Mouse (Mus musculus) ES-Bruce4 (cell line): ENCODE data around the gene Tm6sf2. TPM values are rescaled to one million over a fixed set of nuclear protein-coding genes. Genes with fewer than 3 reads are reported as not detected.

Experiments used
- H3K27ac ChIP-seq: 2 replicates; pipeline ENCODE4 v1.5.1; 2012; ENCODE audit warnings: low read length, inconsistent platforms; ENCODE audit not compliant: insufficient read depth
- H3K27me3 ChIP-seq: 2 replicates; pipeline ENCODE4 v1.6.1; 2012; ENCODE audit warnings: mild to moderate bottlenecking, low read length, inconsistent platforms; ENCODE audit not compliant: control insufficient read depth, poor library complexity, insufficient read depth, severe bottlenecking
- H3K36me3 ChIP-seq: 2 replicates; pipeline ENCODE4 v1.6.1; 2012; ENCODE audit warnings: inconsistent platforms, mild to moderate bottlenecking, low read length, moderate library complexity; ENCODE audit not compliant: control insufficient read depth, poor library complexity, insufficient read depth, severe bottlenecking
- H3K4me1 ChIP-seq: one replicate; pipeline ENCODE4 v1.8.1; 2011; ENCODE audit warnings: low read length; ENCODE audit not compliant: control insufficient read depth, insufficient read depth
- H3K4me3 ChIP-seq: 2 replicates; pipeline ENCODE4 v1.5.1; 2011; ENCODE audit warnings: low read depth, mild to moderate bottlenecking, low read length
- H3K9ac ChIP-seq: 2 replicates; pipeline ENCODE4 v1.6.1; 2012; ENCODE audit warnings: low read depth, mild to moderate bottlenecking, inconsistent platforms; ENCODE audit not compliant: poor library complexity, severe bottlenecking
- H3K9me3 ChIP-seq: replicated peaks from 2 replicates; pipeline ENCODE4 v1.6.1; 2012; ENCODE audit warnings: mild to moderate bottlenecking, low read length, inconsistent platforms; ENCODE audit not compliant: control insufficient read depth, poor library complexity, insufficient read depth, severe bottlenecking
- CTCF ChIP-seq: IDR thresholded peaks from one replicate; pipeline ENCODE4 v1.8.1; 2011; ENCODE audit warnings: low read depth, low read length
- EP300 ChIP-seq: IDR thresholded peaks from 2 replicates; pipeline ENCODE4 v1.6.1; 2011; ENCODE audit warnings: low read depth, low read length; ENCODE audit not compliant: insufficient read depth
- POLR2A ChIP-seq: IDR thresholded peaks from one replicate; pipeline ENCODE4 v1.8.1; 2011; ENCODE audit warnings: low read length; ENCODE audit not compliant: insufficient read depth
- polyA plus RNA-seq: library from polyadenylated mRNA; stranded (reverse); fragments of >200 nt; gene quantifications from 2 replicates; pipeline ENCODE4 v1.2.4, GENCODE M21; 2011; ENCODE audit warnings: low read depth; ENCODE audit not compliant: missing spikeins, insufficient read depth, insufficient read length

Gene Tm6sf2
- 0.99 and 1.4 TPM in 2 replicates for polyA plus RNA-seq

DNA sequence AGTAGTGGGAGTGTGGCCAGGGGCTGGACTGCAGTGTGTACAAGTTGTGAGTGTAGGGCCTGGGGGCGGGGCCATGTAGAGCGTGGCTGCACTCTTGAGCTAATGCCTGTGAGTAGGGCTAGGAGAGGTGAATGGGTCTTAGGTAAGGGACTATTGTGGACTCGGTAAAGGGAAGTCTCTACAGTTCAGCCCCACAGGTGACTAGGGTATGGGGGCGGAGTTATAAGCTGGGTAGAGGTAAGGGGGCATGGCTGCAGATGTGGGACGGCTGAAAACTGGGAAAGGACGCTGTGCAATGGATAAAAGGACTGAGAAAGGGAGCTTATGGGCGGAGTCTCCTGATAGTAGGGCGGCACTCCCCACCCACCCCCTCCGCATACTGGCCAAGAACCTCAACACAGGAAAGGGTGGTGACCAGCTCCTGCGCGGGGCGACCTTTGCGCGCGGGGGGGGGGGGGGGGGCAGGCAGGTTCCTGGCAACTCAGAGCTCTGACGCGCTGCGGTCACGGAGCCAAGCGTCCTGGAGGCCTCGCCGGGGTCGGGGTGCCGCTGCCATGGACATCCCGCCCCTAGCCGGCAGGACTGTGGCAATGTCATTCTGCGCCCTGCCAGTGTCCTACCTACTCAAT is at the start of gene Tm6sf2:
Gene Tm6sf2 (plus strand): TSS at position 484 of the 629 bp plus-strand sequence.
- Histone ChIP-seq H3K4me3 (peak within 1 kb of the TSS; percentile 41), H3K27ac (no peak within 1 kb of the TSS)
- no peak for TF ChIP-seq EP300
- no peak for TF ChIP-seq CTCF
- TF ChIP-seq POLR2A = no peak

DNA sequence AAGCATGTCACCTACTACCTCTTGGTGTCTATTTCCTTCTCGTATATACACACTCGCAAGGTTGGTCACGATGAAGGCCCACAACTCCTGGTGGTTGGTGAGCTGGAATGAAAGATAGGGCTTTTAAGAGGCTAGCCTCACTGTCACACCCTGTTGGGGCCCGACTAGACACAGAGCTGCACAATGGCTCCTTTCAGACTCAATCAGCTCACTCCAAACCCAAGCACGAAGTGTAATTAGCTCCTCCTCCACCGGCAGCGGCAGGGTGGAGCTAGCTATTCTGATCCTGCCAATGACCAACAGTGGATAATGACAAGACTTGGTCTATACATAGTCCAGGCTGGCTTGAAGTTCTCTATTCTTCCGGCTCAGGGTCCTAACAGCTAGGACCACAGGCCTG is 49.1 kb upstream of the Tm6sf2 start:
- H3K4me3 ChIP-seq = no peak overlapping the region
- H3K36me3 ChIP-seq = peaks cover 87% of the 10 kb centered on the region
- H3K4me1 ChIP-seq = no peaks in the 10 kb centered on the region
- no peak for TF ChIP-seq CTCF
- TF ChIP-seq POLR2A = no peak
- TF ChIP-seq EP300 = no peak
- no peak overlapping the region for H3K9ac ChIP-seq
- no peak overlapping the region for H3K27ac ChIP-seq
- H3K27me3 ChIP-seq = no peaks in the 10 kb centered on the region
- no peaks in the 10 kb centered on the region for H3K9me3 ChIP-seq

More for the DNA sequence above, at the start of gene Tm6sf2:
- Histone ChIP-seq H3K9ac (no peak within 1 kb of the TSS), H3K4me1 (no peaks in the 10 kb centered on the region), H3K27me3 (no peaks in the 10 kb centered on the region), H3K36me3 (peaks cover 13% of the 10 kb centered on the region), H3K9me3 (no peaks in the 10 kb centered on the region)

DNA sequence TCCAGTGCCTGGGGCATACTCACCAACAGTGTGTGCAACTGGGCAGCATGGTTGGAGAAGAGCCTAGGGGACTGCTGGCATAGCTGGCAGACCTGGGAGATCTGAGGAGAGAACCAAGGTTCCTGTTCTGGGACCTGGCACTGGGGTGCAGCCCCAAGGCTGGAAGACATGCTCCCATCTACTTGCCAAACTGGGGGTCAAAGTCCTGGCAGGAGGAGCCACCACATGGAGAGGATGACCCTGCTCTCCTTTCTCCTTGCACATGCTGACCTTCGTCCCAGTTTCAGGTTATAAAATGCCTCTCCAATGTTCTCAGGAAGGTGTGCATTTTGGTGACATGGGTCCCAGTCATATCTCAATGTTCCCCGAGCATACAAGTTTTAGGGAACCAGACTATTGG is 46.6 kb upstream of the Tm6sf2 start:
- Histone ChIP-seq H3K9me3 (no peaks in the 10 kb centered on the region), H3K4me1 (no peaks in the 10 kb centered on the region), H3K4me3 (no peak overlapping the region), H3K9ac (no peak overlapping the region), H3K27me3 (no peaks in the 10 kb centered on the region), H3K27ac (no peak overlapping the region), H3K36me3 (peaks cover 82% of the 10 kb centered on the region)
- TF ChIP-seq POLR2A (no peak), CTCF (no peak), EP300 (no peak)

DNA sequence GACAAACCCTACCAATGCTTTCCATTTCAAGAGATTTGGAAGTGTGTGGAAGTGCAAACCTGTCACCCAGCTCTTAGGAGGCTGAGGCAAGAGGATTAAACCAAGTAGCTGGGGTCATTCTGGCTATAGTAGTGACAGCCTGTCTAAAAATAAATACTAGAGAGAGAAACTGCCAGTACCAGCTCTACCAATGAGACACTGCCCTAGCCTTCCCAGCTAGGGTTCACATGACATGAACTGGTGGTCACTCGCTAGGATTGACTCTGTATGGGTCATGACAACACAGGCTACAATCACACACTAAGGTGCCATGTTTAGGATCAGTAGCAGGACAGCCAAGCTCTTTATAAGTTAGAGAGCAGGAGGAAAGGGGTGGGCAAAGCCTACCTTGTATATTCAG is 42.5 kb upstream of the Tm6sf2 start:
- TF ChIP-seq CTCF (no peak), POLR2A (no peak), EP300 (no peak)
- H3K27ac ChIP-seq = no peak overlapping the region

DNA sequence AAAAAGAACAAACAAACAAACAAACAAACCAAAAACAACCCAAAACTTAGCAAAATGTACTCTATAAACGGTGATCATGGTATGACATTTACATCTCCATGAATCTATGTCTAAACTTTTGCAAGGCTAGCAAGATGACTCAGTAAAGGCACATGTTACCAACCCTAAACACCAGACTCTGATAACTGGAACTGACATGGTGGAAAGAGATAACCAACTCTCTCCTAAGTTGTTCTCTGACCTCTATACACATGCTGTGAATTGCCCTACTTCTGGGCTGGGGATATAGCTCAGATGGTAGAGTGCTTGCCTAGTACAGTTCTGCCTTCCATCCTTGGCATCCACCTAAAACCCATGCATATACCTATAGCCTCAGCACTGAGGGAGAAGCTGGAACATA is 34.7 kb upstream of the Tm6sf2 start:
- Histone ChIP-seq H3K9me3 (no peaks in the 10 kb centered on the region), H3K9ac (no peak overlapping the region), H3K36me3 (peaks cover 10% of the 10 kb centered on the region; the same call in 1 of the 2 replicates), H3K4me3 (no peak overlapping the region), H3K27me3 (no peaks in the 10 kb centered on the region), H3K4me1 (no peaks in the 10 kb centered on the region), H3K27ac (no peak overlapping the region)
- TF ChIP-seq CTCF (no peak), POLR2A (no peak), EP300 (no peak)

More for the DNA sequence above, 42.5 kb upstream of the Tm6sf2 start:
- H3K4me1 ChIP-seq = no peaks in the 10 kb centered on the region
- peaks cover 49% of the 10 kb centered on the region for H3K36me3 ChIP-seq
- no peak overlapping the region for H3K4me3 ChIP-seq
- no peaks in the 10 kb centered on the region for H3K9me3 ChIP-seq
- H3K27me3 ChIP-seq = no peaks in the 10 kb centered on the region
- H3K9ac ChIP-seq = no peak overlapping the region

DNA sequence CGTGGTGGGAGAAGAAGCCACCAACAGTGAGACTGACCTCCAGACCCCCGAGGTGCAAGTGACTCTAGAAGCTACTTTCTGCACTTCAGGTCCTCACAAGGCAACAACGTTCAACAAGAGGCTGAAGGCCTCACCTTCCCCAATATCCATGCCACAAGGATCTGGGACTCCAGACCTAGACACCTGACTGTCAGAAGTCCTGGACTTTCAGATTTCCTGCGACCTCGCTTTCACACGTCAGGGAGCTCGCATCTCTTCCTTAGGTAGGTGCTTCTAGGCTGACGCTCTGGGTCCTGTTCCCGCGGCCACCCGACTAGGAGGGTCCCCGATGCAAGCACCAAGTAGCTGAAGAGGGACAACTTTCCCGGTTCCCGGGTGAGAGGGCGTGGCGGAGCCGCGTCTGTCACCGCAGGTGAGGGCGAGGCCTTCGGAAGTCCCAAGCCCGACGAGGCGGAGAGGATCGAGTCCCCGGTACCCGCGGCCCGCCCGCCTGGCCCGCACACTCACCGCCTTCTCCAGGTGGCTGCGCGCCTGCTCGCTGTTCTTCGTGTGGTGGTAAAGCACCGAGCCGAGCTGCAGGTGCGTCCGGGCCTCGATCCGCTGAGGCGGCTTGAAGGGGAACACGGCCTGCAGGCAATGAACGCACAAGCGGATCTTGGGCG is 30.7 kb upstream of the Tm6sf2 start:
- H3K4me3 ChIP-seq = peak overlapping the region; percentile 98
- TF ChIP-seq POLR2A = no peak
- no peak for TF ChIP-seq CTCF
- no peak for TF ChIP-seq EP300
- no peaks in the 10 kb centered on the region for H3K4me1 ChIP-seq
- H3K27ac ChIP-seq = no peak overlapping the region
- peak overlapping the region; percentile 92 for H3K9ac ChIP-seq
- H3K27me3 ChIP-seq = no peaks in the 10 kb centered on the region
- H3K9me3 ChIP-seq = no peaks in the 10 kb centered on the region
- peaks cover 7% of the 10 kb centered on the region; the same call in 1 of the 2 replicates for H3K36me3 ChIP-seq
